Mouse (Mus musculus) kidney, postnatal 0 days (tissue): ENCODE results near the gene Kat14. TPM values are rescaled to one million over a fixed set of nuclear protein-coding genes. Genes with fewer than 3 reads are reported as not detected.

Experiments used
- ATAC-seq: fragments of 200-750 bp; cut with Nextera tagmentation; replicated peaks from 2 replicates; pipeline ENCODE4 v1.8.0; 2017; ENCODE audit warnings: low read depth, moderate number of reproducible peaks, moderate TSS enrichment, moderate library complexity; ENCODE audit not compliant: low FRiP score
- DNase-seq: peaks from one replicate; pipeline ENCODE4 v3.0.0-alpha.2; 2016; ENCODE audit warnings: low spot score
- H3K27ac ChIP-seq: fragments of 300-500 bp; sonication (generic); 2 replicates; pipeline ENCODE4 v1.5.1; 2014; ENCODE audit warnings: mild to moderate bottlenecking
- H3K27me3 ChIP-seq: fragments of 300-500 bp; sonication (generic); 2 replicates; pipeline ENCODE4 v1.6.1; 2014; ENCODE audit warnings: low read length, mixed read lengths; ENCODE audit not compliant: insufficient read depth
- H3K36me3 ChIP-seq: fragments of 300-500 bp; sonication (generic); 2 replicates; pipeline ENCODE4 v1.6.1; 2014; ENCODE audit warnings: low read length, mixed read lengths; ENCODE audit not compliant: insufficient read depth
- H3K4me1 ChIP-seq: fragments of 300-500 bp; sonication (generic); replicated peaks from 2 replicates; pipeline ENCODE4 v1.6.1; 2014; ENCODE audit warnings: antibody characterized with exemption, low read length, mixed read lengths; ENCODE audit not compliant: insufficient read depth
- H3K4me2 ChIP-seq: fragments of 300-500 bp; sonication (generic); 2 replicates; pipeline ENCODE4 v1.6.1; 2014; ENCODE audit warnings: mild to moderate bottlenecking, low read length, moderate library complexity, mixed read lengths
- H3K4me3 ChIP-seq: fragments of 300-500 bp; sonication (generic); replicated peaks from 2 replicates; pipeline ENCODE4 v1.5.1; 2014; ENCODE audit warnings: low read depth, low read length
- H3K9ac ChIP-seq: fragments of 300-500 bp; sonication (generic); 2 replicates; pipeline ENCODE4 v1.6.1; 2014; ENCODE audit warnings: low read depth, low read length
- H3K9me3 ChIP-seq: fragments of 300-500 bp; sonication (generic); replicated peaks from 2 replicates; pipeline ENCODE4 v1.6.1; 2016; ENCODE audit warnings: low read length, inconsistent platforms, mixed read lengths
- CTCF ChIP-seq: IDR thresholded peaks from 2 replicates; pipeline ENCODE4 v1.5.1; 2016; ENCODE audit warnings: antibody characterized with exemption, low read depth, mild to moderate bottlenecking, moderate library complexity
- WGBS: fragments of 180-500 bp; shearing (Covaris S2); extraction: QIAGEN DNeasy Blood & Tissue Kit; methylation state at CpG from one replicate; pipeline ENCODE4 v1.1.7; 2014; 5-methylcytosine and 5-hydroxymethylcytosine counted together
- polyA plus RNA-seq: library from polyadenylated mRNA; unstranded; fragments of >200 nt; fragmentation: Nextera tagmentation; extraction: Ambion mirVana; gene quantifications from 2 replicates; pipeline ENCODE4 v1.2.1, GENCODE M21; 2015

The Kat14 gene
- polyA plus RNA-seq, 1 experiment from 2014 or later = 37.5 TPM

GRCm38 (mm10) chr2:144375063-144375703, 6.4 kb downstream of the Kat14 start:
- no peak for DNase-seq
- Histone ChIP-seq H3K9me3 (no peaks in the 10 kb centered on the region), H3K27ac (no peak overlapping the region), H3K27me3 (no peaks in the 10 kb centered on the region), H3K36me3 (peaks cover 51% of the 10 kb centered on the region), H3K9ac (no peak overlapping the region), H3K4me3 (no peak overlapping the region), H3K4me1 (peaks cover 4% of the 10 kb centered on the region), H3K4me2 (no peak overlapping the region)
- WGBS = 89% methylated on average over 10 of the region's 10 CpGs
- no peak for ATAC-seq
- no peak for TF ChIP-seq CTCF

GRCm38 (mm10) chr2:144381293-144381692, 12.5 kb downstream of the Kat14 start:
- no peak overlapping the region for H3K4me3 ChIP-seq
- no peak overlapping the region for H3K9ac ChIP-seq
- DNase-seq (no peak), ATAC-seq (no peak)
- H3K27ac ChIP-seq = no peak overlapping the region
- WGBS = 88% methylated on average over 3 of the region's 3 CpGs
- H3K4me2 ChIP-seq = no peak overlapping the region
- no peaks in the 10 kb centered on the region for H3K4me1 ChIP-seq
- H3K36me3 ChIP-seq = peaks cover 63% of the 10 kb centered on the region
- no peak for TF ChIP-seq CTCF
- H3K9me3 ChIP-seq = no peaks in the 10 kb centered on the region
- H3K27me3 ChIP-seq = no peaks in the 10 kb centered on the region

DNA sequence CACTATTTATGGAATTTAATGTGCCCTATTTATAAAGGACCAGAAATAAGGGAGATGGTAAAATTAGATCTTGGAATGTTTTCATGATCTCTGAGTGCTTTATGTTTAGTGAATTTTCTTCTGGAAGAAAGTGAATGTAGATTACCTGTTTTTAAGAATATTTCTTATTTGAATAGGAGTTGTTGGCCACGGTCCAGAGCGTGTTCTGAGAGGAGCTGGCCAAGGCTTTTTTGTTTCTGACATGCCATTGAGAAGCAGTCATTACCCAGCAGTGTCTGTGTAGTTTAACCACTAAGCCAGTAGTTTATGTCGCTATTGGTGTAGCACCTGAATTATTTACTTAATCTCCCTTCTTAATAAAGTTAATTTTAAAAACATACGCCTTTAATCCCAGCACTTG, 13.0 kb downstream of the Kat14 start:
- Histone ChIP-seq H3K27me3 (no peaks in the 10 kb centered on the region), H3K4me3 (no peak overlapping the region), H3K9ac (no peak overlapping the region), H3K36me3 (peaks cover 60% of the 10 kb centered on the region), H3K4me1 (no peaks in the 10 kb centered on the region), H3K4me2 (no peak overlapping the region), H3K9me3 (no peaks in the 10 kb centered on the region), H3K27ac (no peak overlapping the region)
- no peak for DNase-seq
- no peak for ATAC-seq
- 97% methylated on average over 4 of the region's 4 CpGs for WGBS
- TF ChIP-seq CTCF = no peak

DNA sequence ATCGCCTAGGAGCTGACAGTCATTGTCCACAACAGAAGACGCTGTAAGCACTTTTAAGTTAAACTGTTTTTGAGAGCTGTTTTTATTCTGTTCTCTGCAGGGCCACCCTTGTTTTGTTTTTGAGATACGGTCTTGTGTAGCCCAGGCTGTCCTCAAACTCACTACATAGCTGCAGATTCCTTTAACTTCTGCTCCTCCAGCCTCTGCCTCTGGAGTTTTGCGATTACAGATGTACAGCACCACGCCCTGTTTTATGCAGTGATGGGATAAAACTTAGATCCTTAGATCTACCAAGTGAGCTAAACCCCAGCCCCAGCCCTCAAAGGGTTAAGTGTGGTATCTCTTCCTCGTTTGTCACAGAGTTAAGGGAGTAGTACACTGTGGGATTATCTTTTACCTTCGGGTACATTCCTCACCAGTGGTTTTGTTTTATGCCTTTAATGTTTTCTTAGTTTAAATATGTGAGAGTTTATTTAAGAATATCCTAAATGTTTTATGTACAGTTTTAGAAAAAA, 13.9 kb downstream of the Kat14 start:
- Histone ChIP-seq H3K4me3 (no peak overlapping the region), H3K9me3 (no peaks in the 10 kb centered on the region), H3K9ac (no peak overlapping the region), H3K36me3 (peaks cover 54% of the 10 kb centered on the region), H3K4me1 (no peaks in the 10 kb centered on the region), H3K27ac (no peak overlapping the region), H3K27me3 (no peaks in the 10 kb centered on the region), H3K4me2 (no peak overlapping the region)
- ATAC-seq (no peak), DNase-seq (no peak)
- TF ChIP-seq CTCF = no peak
- 83% methylated on average over 7 of the region's 7 CpGs for WGBS

GRCm38 (mm10) chr2:144386296-144386695, 17.5 kb downstream of the Kat14 start:
- no peak for DNase-seq
- Histone ChIP-seq H3K4me2 (no peak overlapping the region), H3K9ac (no peak overlapping the region), H3K4me3 (no peak overlapping the region), H3K36me3 (peaks cover 51% of the 10 kb centered on the region), H3K4me1 (no peaks in the 10 kb centered on the region), H3K27ac (no peak overlapping the region), H3K9me3 (no peaks in the 10 kb centered on the region), H3K27me3 (no peaks in the 10 kb centered on the region)
- no peak for TF ChIP-seq CTCF
- no peak for ATAC-seq
- 68% methylated on average over 2 of the region's 2 CpGs for WGBS

DNA sequence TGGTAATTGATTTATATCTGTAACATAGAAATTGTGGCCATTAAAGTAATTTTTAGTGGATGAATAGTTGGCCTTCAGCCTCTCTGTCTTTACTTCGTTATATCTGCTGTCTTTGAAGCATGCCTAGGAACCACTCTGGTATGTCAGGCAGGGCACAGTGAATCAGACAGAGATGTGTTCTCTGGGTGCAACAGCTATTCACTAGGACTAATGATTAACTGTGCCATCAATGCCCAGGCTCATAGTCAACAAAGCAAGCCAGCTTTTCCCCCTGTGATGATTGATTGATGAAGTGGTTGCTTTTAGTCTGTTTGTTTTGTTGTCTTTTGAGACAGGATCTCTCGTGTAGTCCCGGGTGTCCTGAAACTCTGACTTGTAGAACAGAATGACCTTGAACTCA, 19.6 kb downstream of the Kat14 start:
- Histone ChIP-seq H3K27me3 (no peaks in the 10 kb centered on the region), H3K4me1 (no peaks in the 10 kb centered on the region), H3K4me3 (no peak overlapping the region), H3K9ac (no peak overlapping the region), H3K9me3 (no peaks in the 10 kb centered on the region), H3K4me2 (no peak overlapping the region), H3K27ac (no peak overlapping the region), H3K36me3 (peaks cover 46% of the 10 kb centered on the region)
- ATAC-seq = no peak
- DNase-seq = no peak
- TF ChIP-seq CTCF = no peak
- 66% methylated on average over 3 of the region's 3 CpGs for WGBS

DNA sequence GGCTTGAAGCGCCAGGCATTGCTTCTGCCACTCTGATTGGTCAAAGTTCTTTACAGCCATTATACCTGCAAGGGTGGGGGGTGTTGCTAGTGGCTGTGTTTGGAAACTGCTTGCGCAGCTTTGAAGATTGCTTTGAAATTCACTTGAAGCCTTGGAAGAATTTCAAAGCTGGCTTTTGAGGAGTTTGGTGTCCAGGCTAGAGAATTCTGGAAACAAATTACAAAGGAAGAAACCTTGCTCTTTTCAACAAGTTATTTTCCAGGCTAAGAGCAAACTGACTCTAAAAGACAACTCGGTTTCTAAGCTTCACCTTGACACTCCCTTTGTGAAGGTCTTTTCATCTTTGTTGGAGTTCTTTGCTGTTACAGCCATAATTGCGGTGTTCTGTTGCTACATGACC, 30.7 kb downstream of the Kat14 start:
- DNase-seq (no peak), ATAC-seq (no peak)
- H3K4me3 ChIP-seq = no peak overlapping the region
- no peak overlapping the region for H3K9ac ChIP-seq
- H3K27me3 ChIP-seq = no peaks in the 10 kb centered on the region
- WGBS = 90% methylated on average over 4 of the region's 4 CpGs
- TF ChIP-seq CTCF = no peak
- no peaks in the 10 kb centered on the region for H3K4me1 ChIP-seq
- H3K4me2 ChIP-seq = no peak overlapping the region
- peaks cover 42% of the 10 kb centered on the region for H3K36me3 ChIP-seq
- H3K27ac ChIP-seq = no peak overlapping the region
- no peaks in the 10 kb centered on the region for H3K9me3 ChIP-seq
